Mouse (Mus musculus) hindbrain, embryonic 14.5 days (tissue): ENCODE data around the gene Vps4b. TPM values are rescaled to one million over a fixed set of nuclear protein-coding genes. Genes with fewer than 3 reads are reported as not detected.

Source experiments
- ATAC-seq: fragments of 200-750 bp; cut with Nextera tagmentation; 2 replicates; pipeline ENCODE4 v1.8.0; 2017; ENCODE audit warnings: moderate number of reproducible peaks, mild to moderate bottlenecking, moderate TSS enrichment, moderate library complexity; ENCODE audit not compliant: low FRiP score
- DNase-seq: peaks from one replicate; pipeline ENCODE4 v3.0.0-alpha.2; 2015; ENCODE audit warnings: low spot score
- H3K27ac ChIP-seq: fragments of 300-500 bp; sonication (generic); 2 replicates; pipeline ENCODE4 v1.5.1; 2014; ENCODE audit warnings: mild to moderate bottlenecking, moderate library complexity
- H3K27me3 ChIP-seq: fragments of 300-500 bp; sonication (generic); 2 replicates; pipeline ENCODE4 v1.6.1; 2014; ENCODE audit warnings: mild to moderate bottlenecking, low read length, mixed read lengths; ENCODE audit not compliant: control insufficient read depth, insufficient read depth
- H3K36me3 ChIP-seq: fragments of 300-500 bp; sonication (generic); replicated peaks from 2 replicates; pipeline ENCODE4 v1.6.1; 2014; ENCODE audit not compliant: control insufficient read depth, insufficient read depth
- H3K4me1 ChIP-seq: fragments of 300-500 bp; sonication (generic); replicated peaks from 2 replicates; pipeline ENCODE4 v1.6.1; 2014; ENCODE audit warnings: antibody characterized with exemption, low read length, mixed read lengths; ENCODE audit not compliant: control insufficient read depth, insufficient read depth
- H3K4me2 ChIP-seq: fragments of 300-500 bp; sonication (generic); replicated peaks from 2 replicates; pipeline ENCODE4 v1.6.1; 2014; ENCODE audit warnings: mild to moderate bottlenecking, moderate library complexity
- H3K4me3 ChIP-seq: fragments of 300-500 bp; sonication (generic); replicated peaks from 2 replicates; pipeline ENCODE4 v1.5.1; 2014; ENCODE audit warnings: mild to moderate bottlenecking, low read length
- H3K9ac ChIP-seq: fragments of 300-500 bp; sonication (generic); 2 replicates; pipeline ENCODE4 v1.6.1; 2014
- H3K9me3 ChIP-seq: fragments of 300-500 bp; sonication (generic); 2 replicates; pipeline ENCODE4 v1.6.1; 2016; ENCODE audit warnings: low read length; ENCODE audit not compliant: control insufficient read depth
- WGBS: fragments of 180-500 bp; shearing (Covaris S2); extraction: QIAGEN DNeasy Blood & Tissue Kit; methylation state at CpG from one replicate; pipeline ENCODE4 v1.1.7; 2014; 5-methylcytosine and 5-hydroxymethylcytosine counted together
- polyA plus RNA-seq: library from polyadenylated mRNA; unstranded; fragments of >200 nt; fragmentation: Nextera tagmentation; extraction: Ambion mirVana; gene quantifications from 2 replicates; pipeline ENCODE4 v1.2.1, GENCODE M21; 2014

Gene Vps4b
- 36.0 and 39.4 TPM in 2 replicates for polyA plus RNA-seq

GRCm38 (mm10) chr1:106796542-106796924 is at the start of gene Vps4b:
Gene Vps4b, minus strand, starts transcription at chr1:106796728.
- Histone ChIP-seq H3K27ac (peak within 1 kb of the TSS; percentile 82), H3K36me3 (no peaks in the 10 kb centered on the region), H3K4me1 (peaks cover 22% of the 10 kb centered on the region), H3K4me2 (peak within 1 kb of the TSS; percentile 68), H3K4me3 (peak within 1 kb of the TSS; percentile 80), H3K27me3 (no peaks in the 10 kb centered on the region), H3K9ac (peak within 1 kb of the TSS; percentile 80), H3K9me3 (no peaks in the 10 kb centered on the region)
- peak; percentile 99 for ATAC-seq
- WGBS = under 1% methylated on average over 23 of the region's 23 CpGs
- DNase-seq = peak; percentile 98

GRCm38 (mm10) chr1:106828784-106829183 is 32.3 kb upstream of the Vps4b start:
- Histone ChIP-seq H3K27ac (no peak overlapping the region), H3K4me2 (no peak overlapping the region), H3K9ac (no peak overlapping the region), H3K4me1 (no peaks in the 10 kb centered on the region), H3K27me3 (no peaks in the 10 kb centered on the region), H3K9me3 (no peaks in the 10 kb centered on the region), H3K4me3 (no peak overlapping the region), H3K36me3 (no peaks in the 10 kb centered on the region)
- DNase-seq = no peak
- WGBS = 83% methylated on average over 4 of the region's 4 CpGs
- no peak for ATAC-seq

DNA sequence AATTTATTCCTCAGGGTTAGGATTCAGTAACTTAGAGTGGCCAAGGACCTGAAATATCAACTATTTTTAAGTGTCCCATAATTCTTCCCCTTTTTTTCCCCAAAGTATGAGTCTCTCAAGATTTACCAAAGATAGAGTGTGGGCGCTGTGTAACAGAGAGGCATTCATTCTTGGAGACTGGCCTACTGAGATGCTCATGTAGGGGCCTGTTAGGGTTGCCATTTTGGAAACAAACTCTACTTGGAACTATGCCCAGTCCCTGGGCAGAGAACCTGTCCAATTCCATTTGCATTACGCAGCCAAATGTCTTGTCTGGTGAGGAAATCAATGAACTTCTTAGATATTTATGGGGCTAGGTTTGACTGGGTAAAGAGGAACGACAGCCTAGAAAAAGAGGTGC is 25.8 kb upstream of the Vps4b start:
- H3K27me3 ChIP-seq = no peaks in the 10 kb centered on the region
- H3K9ac ChIP-seq = no peak overlapping the region
- DNase-seq = no peak
- H3K4me1 ChIP-seq = no peaks in the 10 kb centered on the region
- 76% methylated on average over 3 of the region's 3 CpGs for WGBS
- H3K36me3 ChIP-seq = no peaks in the 10 kb centered on the region
- no peak for ATAC-seq
- H3K4me2 ChIP-seq = no peak overlapping the region
- H3K27ac ChIP-seq = no peak overlapping the region
- no peak overlapping the region for H3K4me3 ChIP-seq
- no peaks in the 10 kb centered on the region for H3K9me3 ChIP-seq

- H3K27ac ChIP-seq = no peak overlapping the region
- H3K9ac ChIP-seq = no peak overlapping the region
- no peaks in the 10 kb centered on the region for H3K9me3 ChIP-seq
- no peaks in the 10 kb centered on the region for H3K36me3 ChIP-seq
- no peak overlapping the region for H3K4me2 ChIP-seq
- H3K4me3 ChIP-seq = no peak overlapping the region
- ATAC-seq = no peak
- WGBS = 30% methylated on average over 4 of the region's 4 CpGs
- no peaks in the 10 kb centered on the region for H3K4me1 ChIP-seq
- H3K27me3 ChIP-seq = no peaks in the 10 kb centered on the region
- peak; percentile 41 for DNase-seq
These were observed 21.8 kb upstream of the Vps4b start for GRCm38 (mm10) chr1:106818323-106818722.

GRCm38 (mm10) chr1:106816766-106817165 is 20.2 kb upstream of the Vps4b start:
- no peak overlapping the region for H3K4me2 ChIP-seq
- 88% methylated on average over 11 of the region's 11 CpGs for WGBS
- no peak overlapping the region for H3K27ac ChIP-seq
- H3K9me3 ChIP-seq = no peaks in the 10 kb centered on the region
- no peak overlapping the region for H3K9ac ChIP-seq
- no peaks in the 10 kb centered on the region for H3K4me1 ChIP-seq
- H3K4me3 ChIP-seq = no peak overlapping the region
- DNase-seq = no peak
- no peak for ATAC-seq
- no peaks in the 10 kb centered on the region for H3K27me3 ChIP-seq
- H3K36me3 ChIP-seq = no peaks in the 10 kb centered on the region

GRCm38 (mm10) chr1:106815265-106815664 is 18.7 kb upstream of the Vps4b start:
- 90% methylated on average over 6 of the region's 6 CpGs for WGBS
- H3K27me3 ChIP-seq = no peaks in the 10 kb centered on the region
- no peak overlapping the region for H3K4me2 ChIP-seq
- H3K27ac ChIP-seq = no peak overlapping the region
- H3K4me3 ChIP-seq = no peak overlapping the region
- ATAC-seq (no peak), DNase-seq (no peak)
- no peaks in the 10 kb centered on the region for H3K4me1 ChIP-seq
- no peaks in the 10 kb centered on the region for H3K36me3 ChIP-seq
- H3K9ac ChIP-seq = no peak overlapping the region
- H3K9me3 ChIP-seq = no peaks in the 10 kb centered on the region

DNA sequence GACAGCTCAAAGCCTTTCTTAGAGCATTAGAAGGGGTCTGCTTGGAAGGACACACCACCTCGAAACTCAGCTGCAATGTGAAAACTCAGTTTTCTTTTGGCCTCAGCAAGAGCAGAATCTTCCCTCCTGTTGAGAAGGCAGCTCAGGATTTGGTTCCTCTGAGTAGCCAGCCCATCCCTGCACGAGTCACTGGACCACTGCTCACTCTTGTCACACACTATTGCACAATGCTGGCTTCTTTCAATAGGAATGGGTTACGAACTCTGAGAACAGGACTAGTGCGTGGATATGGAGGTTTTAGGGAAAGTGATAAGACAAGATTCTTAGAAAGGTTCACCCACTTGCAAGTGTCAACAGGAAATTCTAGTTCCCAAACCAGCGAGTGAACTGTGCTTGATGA is 18.3 kb upstream of the Vps4b start:
- no peak overlapping the region for H3K4me3 ChIP-seq
- H3K27ac ChIP-seq = no peak overlapping the region
- ATAC-seq = no peak
- no peaks in the 10 kb centered on the region for H3K4me1 ChIP-seq
- H3K9me3 ChIP-seq = no peaks in the 10 kb centered on the region
- H3K36me3 ChIP-seq = no peaks in the 10 kb centered on the region
- no peak for DNase-seq
- H3K9ac ChIP-seq = no peak overlapping the region
- WGBS = 73% methylated on average over 5 of the region's 5 CpGs
- no peak overlapping the region for H3K4me2 ChIP-seq
- no peaks in the 10 kb centered on the region for H3K27me3 ChIP-seq

DNA sequence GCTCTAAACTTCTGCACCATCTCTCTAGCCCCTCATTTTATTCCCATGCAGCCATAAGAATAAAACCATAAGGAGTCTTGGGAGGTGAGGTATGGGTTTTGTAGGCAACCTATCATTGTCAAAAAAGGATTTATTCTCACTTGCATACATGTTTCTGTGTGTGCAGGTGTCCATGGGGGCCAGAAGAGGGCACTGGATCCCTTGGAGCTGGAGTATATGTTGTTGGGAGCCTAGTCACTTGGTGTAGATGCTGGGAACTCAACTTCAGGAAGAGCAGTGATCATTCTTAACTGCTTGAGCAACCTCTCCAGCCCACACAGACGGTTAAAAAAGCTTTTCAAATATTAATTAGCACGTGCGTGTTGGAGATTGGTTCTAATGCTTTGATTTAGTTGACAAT is 3.4 kb upstream of the Vps4b start:
- no peak overlapping the region for H3K9ac ChIP-seq
- no peak overlapping the region for H3K4me2 ChIP-seq

GRCm38 (mm10) chr1:106799406-106799805 is 2.9 kb upstream of the Vps4b start:
- no peak overlapping the region for H3K27ac ChIP-seq
- 35% methylated on average over 1 of the region's 1 CpGs for WGBS
- no peaks in the 10 kb centered on the region for H3K36me3 ChIP-seq
- DNase-seq (no peak), ATAC-seq (no peak)
- H3K4me1 ChIP-seq = peaks cover 11% of the 10 kb centered on the region
- H3K9ac ChIP-seq = no peak overlapping the region
- H3K27me3 ChIP-seq = no peaks in the 10 kb centered on the region
- H3K9me3 ChIP-seq = no peaks in the 10 kb centered on the region
- H3K4me2 ChIP-seq = no peak overlapping the region
- no peak overlapping the region for H3K4me3 ChIP-seq

More for the DNA sequence above, 3.4 kb upstream of the Vps4b start:
- H3K4me3 ChIP-seq = no peak overlapping the region
- H3K4me1 ChIP-seq = peaks cover 7% of the 10 kb centered on the region
- H3K27ac ChIP-seq = no peak overlapping the region
- no peaks in the 10 kb centered on the region for H3K9me3 ChIP-seq
- 80% methylated on average over 3 of the region's 3 CpGs for WGBS
- H3K36me3 ChIP-seq = no peaks in the 10 kb centered on the region
- DNase-seq (no peak), ATAC-seq (no peak)
- H3K27me3 ChIP-seq = no peaks in the 10 kb centered on the region
